Mouse (Mus musculus) E14TG2a.4 (cell line): ENCODE measurements around the gene Pds5a.
A peak's percentile ranks its signal among the peaks of the same experiment; 100 is the strongest.

Experiments used
- H3K27me3 ChIP-seq: 2 replicates; pipeline ENCODE4 v1.6.1; 2014; ENCODE audit warnings: low read length, control low read depth; ENCODE audit not compliant: insufficient read depth
- H3K36me3 ChIP-seq: 2 replicates; pipeline ENCODE4 v1.6.1; 2014; ENCODE audit warnings: low read length, control low read depth; ENCODE audit not compliant: insufficient read depth
- H3K4me1 ChIP-seq: replicated peaks from 2 replicates; pipeline ENCODE4 v1.6.1; 2014; ENCODE audit warnings: low read depth, low read length, control low read depth
- H3K4me3 ChIP-seq: replicated peaks from 2 replicates; pipeline ENCODE4 v1.5.1; 2014; ENCODE audit warnings: mild to moderate bottlenecking, low read length
- H3K9me3 ChIP-seq: 2 replicates; pipeline ENCODE4 v1.6.1; 2014; ENCODE audit warnings: low read length, control low read depth
- CTCF ChIP-seq: conservative IDR thresholded peaks from 2 replicates; pipeline ENCODE4 v1.5.1; 2014; ENCODE audit warnings: low read length
- NANOG ChIP-seq: IDR thresholded peaks from 2 replicates; pipeline ENCODE4 v1.6.1; 2014; ENCODE audit warnings: borderline replicate concordance, low read length, mixed read lengths
- POU5F1 ChIP-seq: IDR thresholded peaks from 2 replicates; pipeline ENCODE4 v1.6.1; 2014; ENCODE audit warnings: low read length, borderline replicate concordance

Pds5a gene

GRCm38 (mm10) chr5:65574876-65575275 lies 123.2 kb downstream of the Pds5a start:
- TF ChIP-seq POU5F1 (no peak), CTCF (no peak), NANOG (no peak)
- Histone ChIP-seq H3K9me3 (no peaks in the 10 kb centered on the region), H3K27me3 (no peaks in the 10 kb centered on the region), H3K4me3 (no peak overlapping the region), H3K4me1 (peaks cover 20% of the 10 kb centered on the region; the same call in 1 of the 2 replicates), H3K36me3 (peaks cover 67% of the 10 kb centered on the region)

GRCm38 (mm10) chr5:65565486-65565885 lies 132.6 kb downstream of the Pds5a start:
- Histone ChIP-seq H3K4me3 (no peak overlapping the region), H3K4me1 (peaks cover 41% of the 10 kb centered on the region), H3K9me3 (no peaks in the 10 kb centered on the region), H3K36me3 (peaks cover 34% of the 10 kb centered on the region), H3K27me3 (no peaks in the 10 kb centered on the region)
- TF ChIP-seq POU5F1 (no peak), NANOG (no peak), CTCF (no peak)

GRCm38 (mm10) chr5:65561125-65561893 lies 136.8 kb downstream of the Pds5a start:
- TF ChIP-seq NANOG, result peak; percentile 37; the same call in 1 of the 2 replicates
- no peak for TF ChIP-seq POU5F1
- no peaks in the 10 kb centered on the region for H3K9me3 ChIP-seq
- no peaks in the 10 kb centered on the region for H3K27me3 ChIP-seq
- H3K4me3 ChIP-seq, result peak overlapping the region; percentile 60
- peaks cover 75% of the 10 kb centered on the region for H3K4me1 ChIP-seq
- H3K36me3 ChIP-seq, result peaks cover 10% of the 10 kb centered on the region

- H3K27me3 ChIP-seq, result no peaks in the 10 kb centered on the region
- peaks cover 81% of the 10 kb centered on the region for H3K4me1 ChIP-seq
- no peaks in the 10 kb centered on the region for H3K9me3 ChIP-seq
- peaks cover 19% of the 10 kb centered on the region for H3K36me3 ChIP-seq
- H3K4me3 ChIP-seq, result no peak overlapping the region
- TF ChIP-seq NANOG, result no peak
- no peak for TF ChIP-seq POU5F1
- no peak for TF ChIP-seq CTCF
Measured at GRCm38 (mm10) chr5:65557109-65557508, 141.0 kb downstream of the Pds5a start.
